Comparison of ENCODE assay signal across 11 mouse cellular contexts in genomic region chr10:71008721-71009120, GRCm38 (mm10).
"Had no signal": no experiment of that assay in that cellular context is flagged by ENCODE, and none has a peak within 500 bp of the region (broad histone marks: within the 10 kb centered on the region; RNA-seq: fewer than 3 reads in every experiment).

No protein-coding gene starts in this region.

- H3K4me1 ChIP-seq: midbrain, embryonic 12.5 days; stomach, embryonic 15.5 days had no signal

- H3K27me3 ChIP-seq: midbrain, embryonic 12.5 days; neural tube, embryonic 13.5 days; stomach, embryonic 15.5 days had no signal

- H3K9me3 ChIP-seq: midbrain, embryonic 12.5 days; neural tube, embryonic 13.5 days; stomach, embryonic 15.5 days had no signal

- H3K4me2 ChIP-seq: midbrain, embryonic 12.5 days; neural tube, embryonic 13.5 days; stomach, embryonic 15.5 days had no signal

- H3K36me3 ChIP-seq: midbrain, embryonic 12.5 days; neural tube, embryonic 13.5 days; stomach, embryonic 15.5 days had no signal

- ATAC-seq: midbrain, embryonic 16.5 days had no signal

- H3K9ac ChIP-seq: liver, embryonic 14.5 days; midbrain, embryonic 12.5 days; neural tube, embryonic 13.5 days; stomach, embryonic 15.5 days had no signal

- DNase-seq: kidney, postnatal 25 days; lung, adult 2 months; right cerebral cortex, postnatal 14 days; thymus, adult 2 months; thymus, postnatal 25 days had no signal

- H3K4me3 ChIP-seq: left cerebral cortex, adult 2 months; midbrain, embryonic 12.5 days; neural tube, embryonic 13.5 days; stomach, embryonic 15.5 days had no signal

- H3K27ac ChIP-seq: left cerebral cortex, adult 2 months; liver, embryonic 14.5 days; midbrain, embryonic 12.5 days; neural tube, embryonic 13.5 days; stomach, embryonic 15.5 days had no signal
